Mouse (Mus musculus) neural tube, embryonic 12.5 days (tissue): Measurements from ENCODE around the gene Snta1. TPM values are rescaled to one million over a fixed set of nuclear protein-coding genes. Genes with fewer than 3 reads are reported as not detected.

Experiments used
- ATAC-seq: fragments of 200-750 bp; cut with Nextera tagmentation; 2 replicates; pipeline ENCODE4 v1.8.0; 2017; ENCODE audit warnings: low read depth, mild to moderate bottlenecking, moderate TSS enrichment, moderate library complexity; ENCODE audit not compliant: low FRiP score
- H3K27ac ChIP-seq: fragments of 300-500 bp; sonication (generic); 2 replicates; pipeline ENCODE4 v1.5.1; 2016
- H3K27me3 ChIP-seq: fragments of 300-500 bp; sonication (generic); replicated peaks from 2 replicates; pipeline ENCODE4 v1.6.1; 2016; ENCODE audit warnings: mild to moderate bottlenecking
- H3K36me3 ChIP-seq: fragments of 300-500 bp; sonication (generic); 2 replicates; pipeline ENCODE4 v1.6.1; 2016; ENCODE audit warnings: mild to moderate bottlenecking
- H3K4me1 ChIP-seq: fragments of 300-500 bp; sonication (generic); 2 replicates; pipeline ENCODE4 v1.6.1; 2016
- H3K4me2 ChIP-seq: fragments of 300-500 bp; sonication (generic); replicated peaks from 2 replicates; pipeline ENCODE4 v1.6.1; 2016; ENCODE audit warnings: mild to moderate bottlenecking
- H3K4me3 ChIP-seq: fragments of 300-500 bp; sonication (generic); 2 replicates; pipeline ENCODE4 v1.5.1; 2016
- H3K9ac ChIP-seq: fragments of 300-500 bp; sonication (generic); 2 replicates; pipeline ENCODE4 v1.6.1; 2016; ENCODE audit warnings: mild to moderate bottlenecking
- H3K9me3 ChIP-seq: fragments of 300-500 bp; sonication (generic); 2 replicates; pipeline ENCODE4 v1.6.1; 2016; ENCODE audit warnings: mild to moderate bottlenecking
- WGBS: fragments of 180-500 bp; shearing (Covaris S2); methylation state at CpG from one replicate; pipeline ENCODE4 v1.1.7; 2016; 5-methylcytosine and 5-hydroxymethylcytosine counted together
- polyA plus RNA-seq: library from polyadenylated mRNA; unstranded; fragments of >200 nt; fragmentation: Nextera tagmentation; extraction: Ambion mirVana; gene quantifications from 2 replicates; pipeline ENCODE4 v1.2.1, GENCODE M21; 2016

Snta1 gene
- polyA plus RNA-seq, 1 experiment from 2014 or later, result 7.3 TPM

DNA sequence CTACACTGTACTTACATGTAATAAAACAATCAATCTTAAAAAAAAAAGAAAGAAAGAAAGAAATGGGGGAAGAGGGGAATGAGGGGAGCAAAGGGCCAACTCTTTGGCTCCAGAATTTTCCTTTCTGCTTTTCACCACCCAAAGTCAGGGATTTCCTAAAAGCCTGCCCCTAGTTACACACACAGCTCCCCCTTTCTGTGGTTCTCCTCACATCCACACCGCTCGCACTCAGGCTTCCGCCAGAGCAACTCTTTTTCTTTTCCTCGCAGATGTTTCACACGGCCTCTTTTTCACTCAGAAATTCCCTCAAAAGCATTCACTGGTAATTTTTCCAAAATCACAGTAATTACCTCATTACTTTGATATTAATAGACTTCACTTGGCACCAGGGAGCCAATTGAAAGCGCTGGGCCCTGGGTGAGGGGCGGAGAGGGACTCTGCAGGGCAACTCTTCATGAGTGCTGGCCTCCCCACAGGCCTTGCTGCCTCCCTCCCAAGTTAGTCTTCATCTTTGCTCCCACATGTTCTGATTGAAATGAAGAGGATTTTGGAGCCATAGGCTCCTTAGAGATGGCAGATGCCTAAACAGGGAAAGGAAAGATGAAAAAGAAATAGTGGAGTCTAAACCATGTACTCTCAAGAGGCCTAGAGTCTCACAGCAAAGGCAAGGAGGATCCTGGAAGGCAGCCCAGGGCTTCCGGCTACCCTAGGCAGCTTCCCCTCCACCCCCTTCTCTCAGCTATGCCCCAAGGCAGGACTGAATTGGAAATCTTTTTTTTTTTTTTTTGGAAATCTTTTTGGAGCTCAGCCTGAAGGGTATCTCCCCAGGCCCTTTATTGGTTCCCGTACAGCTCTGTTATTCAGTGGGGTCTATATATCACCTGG is 12.0 kb upstream of the Snta1 start:
- H3K36me3 ChIP-seq, result no peaks in the 10 kb centered on the region
- no peak overlapping the region for H3K4me2 ChIP-seq
- H3K4me3 ChIP-seq, result no peak overlapping the region
- WGBS, result 79% methylated on average over 9 of the region's 9 CpGs
- H3K4me1 ChIP-seq, result peaks cover 13% of the 10 kb centered on the region
- no peak overlapping the region for H3K9ac ChIP-seq
- no peak overlapping the region for H3K27ac ChIP-seq
- H3K9me3 ChIP-seq, result no peaks in the 10 kb centered on the region
- ATAC-seq, result no peak
- no peaks in the 10 kb centered on the region for H3K27me3 ChIP-seq

DNA sequence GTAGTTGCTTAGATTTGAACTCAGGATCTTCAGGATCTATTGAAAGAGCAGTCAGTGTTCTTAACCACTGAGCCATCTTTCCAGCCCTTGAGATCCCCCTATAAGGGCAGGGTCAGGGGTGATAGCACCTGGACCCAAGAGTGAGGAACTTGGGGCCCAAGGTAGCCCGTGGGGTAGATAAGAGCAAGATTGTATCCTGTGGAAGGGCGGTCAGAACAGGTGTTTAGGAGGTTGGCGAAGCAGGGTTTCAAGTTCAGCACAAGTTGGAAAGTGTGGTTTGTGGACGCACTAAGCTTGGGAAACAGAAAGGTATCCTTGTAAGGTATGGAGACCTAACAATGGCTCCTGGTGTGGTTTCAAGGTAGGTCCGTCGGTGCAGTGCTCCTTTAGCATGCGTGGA is 10.1 kb upstream of the Snta1 start:
- Histone ChIP-seq H3K9me3 (no peaks in the 10 kb centered on the region), H3K36me3 (no peaks in the 10 kb centered on the region), H3K4me3 (no peak overlapping the region), H3K4me2 (no peak overlapping the region), H3K9ac (no peak overlapping the region), H3K27me3 (no peaks in the 10 kb centered on the region), H3K27ac (no peak overlapping the region), H3K4me1 (peaks cover 13% of the 10 kb centered on the region)
- ATAC-seq, result no peak
- WGBS, result 87% methylated on average over 7 of the region's 7 CpGs

- ATAC-seq, result 0 out of 2 replicates have a peak, but pooled peaks have one; percentile 30
- 8% methylated on average over 3 of the region's 3 CpGs for WGBS
- Histone ChIP-seq H3K4me2 (no peak overlapping the region), H3K9me3 (no peaks in the 10 kb centered on the region), H3K27ac (no peak overlapping the region), H3K36me3 (no peaks in the 10 kb centered on the region), H3K27me3 (no peaks in the 10 kb centered on the region), H3K4me3 (no peak overlapping the region), H3K9ac (no peak overlapping the region), H3K4me1 (peaks cover 11% of the 10 kb centered on the region)
Measured at GRCm38 (mm10) chr2:154417107-154417506, 9.2 kb upstream of the Snta1 start.

- Histone ChIP-seq H3K9me3 (no peaks in the 10 kb centered on the region), H3K4me3 (no peak overlapping the region), H3K9ac (no peak overlapping the region), H3K4me2 (no peak overlapping the region), H3K4me1 (peaks cover 11% of the 10 kb centered on the region; the same call in 1 of the 2 replicates), H3K27ac (no peak overlapping the region), H3K27me3 (peaks cover 8% of the 10 kb centered on the region), H3K36me3 (no peaks in the 10 kb centered on the region)
- no peak for ATAC-seq
- 66% methylated on average over 7 of the region's 7 CpGs for WGBS
Measured at GRCm38 (mm10) chr2:154412018-154412666, 4.2 kb upstream of the Snta1 start.

DNA sequence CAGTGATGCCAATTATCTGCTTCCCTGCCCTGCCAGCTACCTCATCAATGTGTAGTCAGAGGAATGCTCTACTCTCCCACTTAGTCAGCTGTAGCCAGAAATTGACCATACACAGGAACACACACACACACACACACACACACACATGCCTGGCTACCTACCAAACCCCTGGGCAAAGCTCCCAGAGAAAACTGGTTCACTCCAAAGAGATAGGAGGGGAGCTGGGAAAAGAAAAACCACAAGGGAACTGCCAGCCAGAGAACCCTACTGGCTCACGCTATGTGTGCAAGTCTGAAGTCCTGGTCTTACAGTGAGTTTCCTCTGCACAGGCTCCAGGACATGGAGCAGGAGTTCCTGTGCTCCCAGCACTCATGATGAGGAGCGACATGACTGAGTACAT is 2.5 kb upstream of the Snta1 start:
- H3K4me3 ChIP-seq, result no peak overlapping the region
- WGBS, result 68% methylated on average over 2 of the region's 2 CpGs
- H3K27ac ChIP-seq, result no peak overlapping the region
- no peaks in the 10 kb centered on the region for H3K36me3 ChIP-seq
- peaks cover 13% of the 10 kb centered on the region for H3K27me3 ChIP-seq
- no peak overlapping the region for H3K9ac ChIP-seq
- peaks cover 17% of the 10 kb centered on the region for H3K4me1 ChIP-seq
- no peak for ATAC-seq
- no peaks in the 10 kb centered on the region for H3K9me3 ChIP-seq
- no peak overlapping the region for H3K4me2 ChIP-seq

- ATAC-seq, result no peak; the same call in 1 of the 2 replicates
- H3K4me2 ChIP-seq, result peak overlapping the region; percentile 94
- WGBS, result 28% methylated on average over 11 of the region's 11 CpGs
- H3K4me1 ChIP-seq, result peaks cover 26% of the 10 kb centered on the region
- H3K9me3 ChIP-seq, result no peaks in the 10 kb centered on the region
- peak overlapping the region; percentile 82 for H3K4me3 ChIP-seq
- H3K9ac ChIP-seq, result peak overlapping the region; percentile 77
- H3K27ac ChIP-seq, result no peak overlapping the region
- H3K27me3 ChIP-seq, result peaks cover 13% of the 10 kb centered on the region
- no peaks in the 10 kb centered on the region for H3K36me3 ChIP-seq
Measured at GRCm38 (mm10) chr2:154407063-154407642, 746 bp downstream of the Snta1 start.

- no peak for ATAC-seq
- Histone ChIP-seq H3K9ac (no peak overlapping the region), H3K27me3 (peaks cover 13% of the 10 kb centered on the region), H3K4me3 (no peak overlapping the region), H3K4me2 (no peak overlapping the region), H3K9me3 (no peaks in the 10 kb centered on the region), H3K36me3 (no peaks in the 10 kb centered on the region), H3K4me1 (peaks cover 26% of the 10 kb centered on the region), H3K27ac (no peak overlapping the region)
- WGBS, result 48% methylated on average over 5 of the region's 5 CpGs
Measured at GRCm38 (mm10) chr2:154405447-154405994, 2.4 kb downstream of the Snta1 start.

GRCm38 (mm10) chr2:154402811-154403210 is 5.1 kb downstream of the Snta1 start:
- no peak; the same call in 1 of the 2 replicates for ATAC-seq
- H3K9me3 ChIP-seq, result no peaks in the 10 kb centered on the region
- no peak overlapping the region for H3K9ac ChIP-seq
- no peak overlapping the region for H3K4me2 ChIP-seq
- WGBS, result 32% methylated on average over 7 of the region's 7 CpGs
- no peak overlapping the region for H3K4me3 ChIP-seq
- H3K27ac ChIP-seq, result no peak overlapping the region
- H3K4me1 ChIP-seq, result peaks cover 20% of the 10 kb centered on the region
- no peaks in the 10 kb centered on the region for H3K36me3 ChIP-seq
- H3K27me3 ChIP-seq, result peaks cover 12% of the 10 kb centered on the region

- H3K27me3 ChIP-seq, result peaks cover 4% of the 10 kb centered on the region; the same call in 1 of the 2 replicates
- WGBS, result 56% methylated on average over 1 of the region's 1 CpGs
- no peaks in the 10 kb centered on the region for H3K36me3 ChIP-seq
- no peak overlapping the region for H3K4me2 ChIP-seq
- H3K9ac ChIP-seq, result no peak overlapping the region
- no peaks in the 10 kb centered on the region for H3K9me3 ChIP-seq
- ATAC-seq, result no peak
- no peak overlapping the region for H3K4me3 ChIP-seq
- no peak overlapping the region for H3K27ac ChIP-seq
- H3K4me1 ChIP-seq, result peaks cover 15% of the 10 kb centered on the region
Measured at GRCm38 (mm10) chr2:154401976-154402375, 5.9 kb downstream of the Snta1 start.

DNA sequence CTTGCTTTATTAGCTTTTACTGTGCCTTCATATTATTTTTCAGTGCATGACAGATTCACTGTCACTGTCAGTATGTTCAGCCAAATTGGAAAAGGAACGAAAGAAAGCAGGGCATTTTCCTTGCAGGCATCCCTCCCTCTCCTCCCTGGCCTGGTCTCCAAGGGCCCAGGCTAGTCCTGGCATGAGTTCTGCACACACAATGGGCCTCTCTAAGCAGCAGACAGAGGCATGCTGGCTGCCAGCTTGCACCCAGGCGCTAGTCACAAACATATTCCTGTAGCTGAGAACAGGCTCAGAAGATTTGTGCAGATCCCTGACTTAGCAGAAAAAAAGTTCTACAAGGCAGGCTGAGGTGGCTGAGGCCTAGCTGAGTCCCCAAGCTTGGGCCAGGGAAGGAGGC is 8.6 kb downstream of the Snta1 start:
- Histone ChIP-seq H3K9me3 (no peaks in the 10 kb centered on the region), H3K27me3 (no peaks in the 10 kb centered on the region), H3K4me3 (no peak overlapping the region), H3K27ac (no peak overlapping the region), H3K4me2 (no peak overlapping the region), H3K9ac (no peak overlapping the region), H3K4me1 (peaks cover 9% of the 10 kb centered on the region; the same call in 1 of the 2 replicates), H3K36me3 (no peaks in the 10 kb centered on the region)
- no peak for ATAC-seq
- 78% methylated on average over 2 of the region's 2 CpGs for WGBS

GRCm38 (mm10) chr2:154398267-154398666 is 9.6 kb downstream of the Snta1 start:
- peaks cover 8% of the 10 kb centered on the region; the same call in 1 of the 2 replicates for H3K4me1 ChIP-seq
- 91% methylated on average over 7 of the region's 7 CpGs for WGBS
- H3K4me2 ChIP-seq, result no peak overlapping the region
- H3K27me3 ChIP-seq, result no peaks in the 10 kb centered on the region
- H3K9me3 ChIP-seq, result no peaks in the 10 kb centered on the region
- no peak overlapping the region for H3K27ac ChIP-seq
- no peak overlapping the region for H3K4me3 ChIP-seq
- no peaks in the 10 kb centered on the region for H3K36me3 ChIP-seq
- ATAC-seq, result no peak
- no peak overlapping the region for H3K9ac ChIP-seq

DNA sequence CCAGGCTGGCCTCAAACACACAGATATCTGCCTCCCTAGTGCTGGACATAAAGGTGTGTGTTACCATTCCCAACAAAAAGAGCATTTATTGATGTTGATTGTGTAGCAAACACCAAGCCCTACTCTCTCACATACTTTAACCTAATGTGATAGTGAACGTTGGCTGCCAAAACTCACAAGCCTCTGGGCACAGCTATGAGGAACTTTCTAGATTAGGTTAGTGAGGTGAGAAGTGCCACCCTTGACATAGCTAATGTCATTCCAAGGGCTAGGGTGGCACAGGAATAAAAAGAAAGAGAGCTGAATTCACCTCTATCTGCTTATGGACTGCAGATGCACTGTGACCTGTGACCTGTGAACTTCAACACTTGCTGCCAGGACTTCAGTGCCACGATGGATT is 11.4 kb downstream of the Snta1 start:
- Histone ChIP-seq H3K4me1 (no peaks in the 10 kb centered on the region), H3K4me3 (no peak overlapping the region), H3K36me3 (no peaks in the 10 kb centered on the region), H3K9ac (no peak overlapping the region), H3K9me3 (no peaks in the 10 kb centered on the region), H3K27me3 (no peaks in the 10 kb centered on the region), H3K4me2 (no peak overlapping the region), H3K27ac (no peak overlapping the region)
- 95% methylated on average over 2 of the region's 2 CpGs for WGBS
- ATAC-seq, result no peak
